Mouse (Mus musculus) lung, embryonic 14.5 days (tissue): ENCODE data around the gene Ube2e3. TPM values are rescaled to one million over a fixed set of nuclear protein-coding genes. Genes with fewer than 3 reads are reported as not detected.

Experiments used
- ATAC-seq: fragments of 200-750 bp; cut with Nextera tagmentation; 2 replicates; pipeline ENCODE4 v1.8.0; 2017; ENCODE audit warnings: mild to moderate bottlenecking, moderate TSS enrichment, moderate library complexity; ENCODE audit not compliant: insufficient read depth
- DNase-seq: peaks from one replicate; pipeline ENCODE4 v3.0.0-alpha.2; 2015
- H3K27ac ChIP-seq: fragments of 300-500 bp; sonication (generic); 2 replicates; pipeline ENCODE4 v1.5.1; 2014; ENCODE audit warnings: low read depth, mild to moderate bottlenecking, moderate library complexity
- H3K27me3 ChIP-seq: fragments of 300-500 bp; sonication (generic); 2 replicates; pipeline ENCODE4 v1.6.1; 2014; ENCODE audit warnings: low read length, control low read depth; ENCODE audit not compliant: insufficient read depth
- H3K36me3 ChIP-seq: fragments of 300-500 bp; sonication (generic); 2 replicates; pipeline ENCODE4 v1.6.1; 2014; ENCODE audit warnings: control low read depth; ENCODE audit not compliant: insufficient read depth
- H3K4me1 ChIP-seq: fragments of 300-500 bp; sonication (generic); 2 replicates; pipeline ENCODE4 v1.6.1; 2014; ENCODE audit warnings: antibody characterized with exemption, control low read depth; ENCODE audit not compliant: insufficient read depth
- H3K4me2 ChIP-seq: fragments of 300-500 bp; sonication (generic); 2 replicates; pipeline ENCODE4 v1.6.1; 2014; ENCODE audit warnings: mild to moderate bottlenecking
- H3K4me3 ChIP-seq: fragments of 300-500 bp; sonication (generic); 2 replicates; pipeline ENCODE4 v1.5.1; 2014; ENCODE audit warnings: low read depth, low read length
- H3K9ac ChIP-seq: fragments of 300-500 bp; sonication (generic); 2 replicates; pipeline ENCODE4 v1.6.1; 2014
- H3K9me3 ChIP-seq: fragments of 300-500 bp; sonication (generic); 2 replicates; pipeline ENCODE4 v1.6.1; 2016; ENCODE audit warnings: low read depth, low read length, control low read depth
- CTCF ChIP-seq: IDR thresholded peaks from 2 replicates; pipeline ENCODE4 v1.5.1; 2016; ENCODE audit warnings: antibody characterized with exemption, low read depth
- WGBS: fragments of 180-500 bp; shearing (Covaris S2); extraction: QIAGEN DNeasy Blood & Tissue Kit; methylation state at CpG from one replicate; pipeline ENCODE4 v1.1.7; 2014; 5-methylcytosine and 5-hydroxymethylcytosine counted together
- polyA plus RNA-seq: library from polyadenylated mRNA; unstranded; fragments of >200 nt; fragmentation: Nextera tagmentation; extraction: Ambion mirVana; gene quantifications from 2 replicates; pipeline ENCODE4 v1.2.1, GENCODE M21; 2014

Gene Ube2e3
- polyA plus RNA-seq, 1 experiment from 2014 or later: 199 TPM

DNA sequence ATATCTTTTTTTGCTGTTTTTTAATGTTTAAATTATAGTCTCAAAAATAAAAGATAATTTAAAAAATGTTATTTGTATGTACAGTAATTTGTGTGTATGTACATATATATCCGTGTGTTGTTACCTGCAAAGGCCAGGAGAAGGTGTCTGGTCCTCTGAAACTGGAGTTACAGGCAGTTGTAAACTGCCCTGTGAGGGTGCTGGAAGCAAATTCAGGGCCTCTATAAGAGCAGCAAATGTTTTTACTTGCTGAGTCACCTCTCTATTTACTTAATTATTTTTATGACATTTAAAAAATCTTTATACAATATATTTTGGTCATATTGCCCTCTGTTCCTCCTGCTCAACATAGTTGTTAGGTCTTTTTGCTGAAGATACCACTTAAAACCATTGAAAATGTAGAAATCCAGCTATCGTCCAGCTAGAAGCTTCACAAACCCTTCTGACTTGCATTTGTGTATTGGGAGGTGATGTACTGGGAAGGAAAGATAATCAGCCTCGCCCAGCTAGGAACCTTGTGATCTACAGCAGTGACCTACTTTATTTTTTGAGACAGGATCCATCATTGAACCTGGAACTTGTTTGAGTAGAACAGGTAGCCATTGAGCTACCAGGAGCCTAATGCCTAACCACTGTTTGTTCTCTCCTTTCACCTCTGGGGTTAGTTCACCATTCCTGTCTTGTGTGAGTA, 15.0 kb downstream of the Ube2e3 start:
- no peaks in the 10 kb centered on the region for H3K27me3 ChIP-seq
- H3K36me3 ChIP-seq: no peaks in the 10 kb centered on the region
- no peak overlapping the region for H3K9ac ChIP-seq
- no peak overlapping the region for H3K27ac ChIP-seq
- no peaks in the 10 kb centered on the region for H3K9me3 ChIP-seq
- H3K4me3 ChIP-seq: no peak overlapping the region
- DNase-seq: no peak
- WGBS: 84% methylated on average over 3 of the region's 3 CpGs
- TF ChIP-seq CTCF: no peak
- no peak for ATAC-seq
- no peaks in the 10 kb centered on the region for H3K4me1 ChIP-seq
- no peak overlapping the region for H3K4me2 ChIP-seq

DNA sequence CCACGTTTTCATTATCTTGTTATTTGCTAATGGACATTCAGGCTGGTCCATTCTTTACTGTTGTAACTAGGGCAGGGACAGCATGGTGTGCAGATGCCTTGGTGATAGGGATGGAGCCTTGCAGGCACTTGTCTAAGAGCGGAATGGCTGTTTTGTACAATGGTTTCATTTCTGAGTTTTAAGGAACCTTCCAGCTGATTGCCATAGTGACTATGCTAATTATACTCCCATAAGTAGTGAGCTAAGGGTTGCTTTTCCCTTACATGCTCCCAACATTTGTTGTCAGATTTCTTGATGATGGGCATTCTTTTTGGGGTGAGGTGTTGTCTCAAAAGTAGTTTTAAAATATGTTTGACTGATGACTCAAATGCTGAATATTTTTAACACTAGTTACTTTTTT, 18.5 kb downstream of the Ube2e3 start:
- Histone ChIP-seq H3K4me1 (no peaks in the 10 kb centered on the region), H3K9me3 (no peaks in the 10 kb centered on the region)

DNA sequence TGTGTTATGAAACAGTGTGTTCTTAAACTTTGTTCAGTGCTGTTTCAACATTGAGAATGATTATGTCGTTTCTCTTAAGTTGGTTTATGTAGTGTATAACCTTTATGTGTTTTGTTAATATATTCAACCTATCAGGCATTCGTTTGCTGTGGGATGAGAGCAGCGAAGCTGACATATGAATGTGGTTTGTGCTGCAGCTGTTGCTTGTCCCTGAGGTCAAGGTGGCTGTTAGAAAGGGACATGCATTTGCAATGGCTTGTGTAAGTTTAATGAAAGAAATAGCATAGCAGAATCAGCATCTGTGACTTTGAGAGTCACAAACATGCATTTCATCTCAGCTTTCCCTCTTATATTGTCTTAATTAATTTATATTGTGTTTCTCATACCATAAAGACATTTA, 20.3 kb downstream of the Ube2e3 start:
- Histone ChIP-seq H3K4me1 (no peaks in the 10 kb centered on the region), H3K4me2 (no peak overlapping the region), H3K4me3 (no peak overlapping the region), H3K36me3 (no peaks in the 10 kb centered on the region), H3K9me3 (no peaks in the 10 kb centered on the region), H3K9ac (no peak overlapping the region), H3K27ac (no peak overlapping the region), H3K27me3 (no peaks in the 10 kb centered on the region)
- no peak for TF ChIP-seq CTCF
- 23% methylated on average over 3 of the region's 3 CpGs for WGBS
- ATAC-seq (no peak), DNase-seq (peak; percentile 12)

More for the DNA sequence above, 18.5 kb downstream of the Ube2e3 start:
- H3K9ac ChIP-seq: no peak overlapping the region
- no peak for ATAC-seq
- WGBS: 76% methylated on average over 2 of the region's 2 CpGs
- H3K36me3 ChIP-seq: no peaks in the 10 kb centered on the region
- H3K27ac ChIP-seq: no peak overlapping the region
- H3K4me3 ChIP-seq: no peak overlapping the region
- TF ChIP-seq CTCF: no peak
- no peaks in the 10 kb centered on the region for H3K27me3 ChIP-seq
- no peak overlapping the region for H3K4me2 ChIP-seq
- no peak for DNase-seq

DNA sequence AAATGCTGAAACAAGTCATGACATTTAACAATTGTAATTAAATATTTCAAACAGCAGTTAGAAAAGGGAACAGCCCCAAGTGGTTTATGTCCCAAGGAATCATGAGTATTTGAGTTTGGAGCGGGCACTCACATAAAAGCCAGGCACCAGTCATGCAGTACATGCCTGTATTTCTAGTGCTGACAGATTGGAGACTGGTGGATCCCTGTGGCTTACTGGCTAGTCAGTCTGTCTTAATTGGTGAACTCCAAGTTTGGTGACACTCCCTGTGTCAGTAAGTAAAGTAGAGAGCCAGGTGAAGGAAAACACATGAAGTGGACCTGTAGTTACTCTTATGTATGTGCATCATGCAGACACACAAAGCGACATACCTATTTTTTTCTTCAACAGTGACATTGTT, 27.3 kb downstream of the Ube2e3 start:
- WGBS: 84% methylated on average over 2 of the region's 2 CpGs
- H3K36me3 ChIP-seq: no peaks in the 10 kb centered on the region
- H3K4me2 ChIP-seq: no peak overlapping the region

DNA sequence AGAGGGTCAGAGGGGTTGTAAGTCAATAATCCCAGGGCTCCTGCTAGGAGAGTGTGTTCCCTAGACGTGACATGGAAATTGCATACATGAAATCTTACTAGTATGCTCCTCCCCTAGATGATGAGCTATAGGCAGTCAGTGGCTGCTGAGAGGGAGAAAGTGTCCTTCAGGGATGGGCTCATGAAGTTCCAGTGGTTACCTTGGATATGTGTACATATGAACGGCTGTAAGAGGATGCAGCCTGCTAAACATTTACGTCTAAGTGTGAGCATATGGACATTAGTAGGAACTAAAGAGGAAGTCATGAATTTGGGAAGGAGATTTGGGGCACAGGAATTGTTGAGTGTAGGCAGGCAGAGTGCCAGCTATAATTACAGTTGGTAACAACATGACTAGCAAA, 38.0 kb downstream of the Ube2e3 start:
- Histone ChIP-seq H3K4me1 (0 out of 2 replicates have a peak, but pooled peaks cover 2% of the 10 kb centered on the region), H3K27ac (no peak overlapping the region), H3K27me3 (no peaks in the 10 kb centered on the region), H3K36me3 (no peaks in the 10 kb centered on the region), H3K4me2 (no peak overlapping the region), H3K4me3 (no peak overlapping the region), H3K9me3 (no peaks in the 10 kb centered on the region), H3K9ac (no peak overlapping the region)
- DNase-seq: peak; percentile 56
- TF ChIP-seq CTCF: no peak
- 30% methylated on average over 3 of the region's 3 CpGs for WGBS
- peak; percentile 47; the same call in 1 of the 2 replicates for ATAC-seq

More for the DNA sequence above, 27.3 kb downstream of the Ube2e3 start:
- ATAC-seq (no peak), DNase-seq (no peak)
- no peak for TF ChIP-seq CTCF
- Histone ChIP-seq H3K9me3 (no peaks in the 10 kb centered on the region), H3K27me3 (no peaks in the 10 kb centered on the region), H3K27ac (no peak overlapping the region), H3K9ac (no peak overlapping the region), H3K4me3 (no peak overlapping the region), H3K4me1 (no peaks in the 10 kb centered on the region)

DNA sequence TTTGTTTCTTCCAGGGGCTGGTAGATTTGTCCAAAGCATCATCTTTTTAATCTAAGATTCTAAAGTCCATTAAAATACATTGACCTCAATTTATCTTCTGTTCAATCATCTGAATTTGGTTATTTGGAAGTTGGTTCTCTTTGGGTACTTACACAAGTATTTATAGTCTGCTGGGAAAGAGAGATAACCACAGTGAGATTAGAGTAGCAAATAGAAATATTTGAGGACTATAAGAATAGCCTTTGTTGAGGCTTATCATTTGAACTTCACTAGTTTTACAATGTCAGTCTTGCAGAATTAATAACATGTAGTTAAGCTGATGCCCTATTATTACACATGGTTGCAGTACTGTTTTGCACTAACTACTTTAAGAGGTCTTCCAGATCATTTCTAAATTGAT, 43.6 kb downstream of the Ube2e3 start:
- H3K4me1 ChIP-seq: no peaks in the 10 kb centered on the region
- ATAC-seq: no peak
- DNase-seq: no peak

DNA sequence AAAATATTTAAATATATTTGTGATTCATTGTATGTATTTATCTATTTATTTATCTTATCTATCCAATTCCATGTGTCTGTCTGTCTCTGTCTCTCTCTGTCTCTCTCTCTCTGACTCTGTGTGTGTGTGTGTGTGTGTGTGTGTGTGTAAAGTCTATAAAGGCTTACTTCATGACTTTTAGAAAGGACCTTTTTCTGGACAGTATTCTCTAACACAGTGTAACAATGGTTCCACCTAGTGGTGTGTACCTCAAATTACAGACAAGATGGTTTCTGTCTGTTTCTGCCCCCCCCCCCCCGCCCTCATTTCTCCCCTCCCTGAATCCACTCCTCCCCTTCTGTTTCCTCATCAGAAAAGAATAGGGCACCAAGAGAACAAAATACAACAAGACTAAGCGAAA, 46.9 kb downstream of the Ube2e3 start:
- WGBS: 76% methylated on average over 2 of the region's 2 CpGs
- peak; percentile 38 for TF ChIP-seq CTCF
- H3K9me3 ChIP-seq: no peaks in the 10 kb centered on the region
- no peak overlapping the region for H3K9ac ChIP-seq
- no peaks in the 10 kb centered on the region for H3K4me1 ChIP-seq
- DNase-seq (no peak), ATAC-seq (no peak)
- H3K4me2 ChIP-seq: no peak overlapping the region
- H3K36me3 ChIP-seq: peaks cover 22% of the 10 kb centered on the region; the same call in 1 of the 2 replicates
- no peak overlapping the region for H3K4me3 ChIP-seq
- no peak overlapping the region for H3K27ac ChIP-seq
- no peaks in the 10 kb centered on the region for H3K27me3 ChIP-seq

More for the DNA sequence above, 43.6 kb downstream of the Ube2e3 start:
- no peak overlapping the region for H3K9ac ChIP-seq
- no peak for TF ChIP-seq CTCF
- no peak overlapping the region for H3K4me3 ChIP-seq
- no peak overlapping the region for H3K4me2 ChIP-seq
- no peaks in the 10 kb centered on the region for H3K27me3 ChIP-seq
- no peaks in the 10 kb centered on the region for H3K9me3 ChIP-seq
- H3K36me3 ChIP-seq: 0 out of 2 replicates have a peak, but pooled peaks cover 4% of the 10 kb centered on the region
- H3K27ac ChIP-seq: no peak overlapping the region
